Mouse (Mus musculus) forebrain, embryonic 16.5 days (tissue): Measurements from ENCODE around the gene Stx8. TPM values are rescaled to one million over a fixed set of nuclear protein-coding genes. Genes with fewer than 3 reads are reported as not detected.

Experiments used
- ATAC-seq: fragments of 200-750 bp; cut with Nextera tagmentation; 2 replicates; pipeline ENCODE4 v1.8.0; 2017; ENCODE audit warnings: mild to moderate bottlenecking, moderate library complexity
- H3K27ac ChIP-seq: fragments of 300-500 bp; sonication (generic); 2 replicates; pipeline ENCODE4 v1.5.1; 2014; ENCODE audit warnings: low read length, control low read depth
- H3K27me3 ChIP-seq: fragments of 300-500 bp; sonication (generic); replicated peaks from 2 replicates; pipeline ENCODE4 v1.6.1; 2014; ENCODE audit warnings: low read length; ENCODE audit not compliant: control insufficient read depth, insufficient read depth
- H3K36me3 ChIP-seq: fragments of 300-500 bp; sonication (generic); 2 replicates; pipeline ENCODE4 v1.6.1; 2014; ENCODE audit not compliant: control insufficient read depth, insufficient read depth
- H3K4me1 ChIP-seq: fragments of 300-500 bp; sonication (generic); replicated peaks from 2 replicates; pipeline ENCODE4 v1.6.1; 2014; ENCODE audit warnings: low read length; ENCODE audit not compliant: control insufficient read depth, insufficient read depth
- H3K4me2 ChIP-seq: fragments of 300-500 bp; sonication (generic); 2 replicates; pipeline ENCODE4 v1.6.1; 2014; ENCODE audit warnings: mild to moderate bottlenecking, low read length, control low read depth
- H3K4me3 ChIP-seq: fragments of 300-500 bp; sonication (generic); replicated peaks from 2 replicates; pipeline ENCODE4 v1.5.1; 2014; ENCODE audit warnings: mild to moderate bottlenecking, low read length, control low read depth
- H3K9ac ChIP-seq: fragments of 300-500 bp; sonication (generic); replicated peaks from 2 replicates; pipeline ENCODE4 v1.6.1; 2014; ENCODE audit warnings: low read depth, low read length, control low read depth
- H3K9me3 ChIP-seq: fragments of 300-500 bp; sonication (generic); 2 replicates; pipeline ENCODE4 v1.6.1; 2016; ENCODE audit warnings: low read length; ENCODE audit not compliant: control insufficient read depth
- WGBS: fragments of 180-500 bp; shearing (Covaris S2); extraction: QIAGEN DNeasy Blood & Tissue Kit; methylation state at CpG from one replicate; pipeline ENCODE4 v1.1.7; 2014; 5-methylcytosine and 5-hydroxymethylcytosine counted together
- polyA plus RNA-seq: library from polyadenylated mRNA; unstranded; fragments of >200 nt; fragmentation: Nextera tagmentation; extraction: Ambion mirVana; gene quantifications from 2 replicates; pipeline ENCODE4 v1.2.1, GENCODE M21; 2015

Stx8 gene
- polyA plus RNA-seq, 1 experiment from 2014 or later = 68.2 TPM

GRCm38 (mm10) chr11:68159867-68160266, 193.9 kb downstream of the Stx8 start:
- 27% methylated on average over 4 of the region's 4 CpGs for WGBS
- no peaks in the 10 kb centered on the region for H3K9me3 ChIP-seq
- no peak overlapping the region for H3K27ac ChIP-seq
- H3K4me3 ChIP-seq = no peak overlapping the region
- no peaks in the 10 kb centered on the region for H3K36me3 ChIP-seq
- no peaks in the 10 kb centered on the region for H3K27me3 ChIP-seq
- no peak for ATAC-seq
- H3K4me1 ChIP-seq = peaks cover 4% of the 10 kb centered on the region
- no peak overlapping the region for H3K9ac ChIP-seq
- no peak overlapping the region for H3K4me2 ChIP-seq

DNA sequence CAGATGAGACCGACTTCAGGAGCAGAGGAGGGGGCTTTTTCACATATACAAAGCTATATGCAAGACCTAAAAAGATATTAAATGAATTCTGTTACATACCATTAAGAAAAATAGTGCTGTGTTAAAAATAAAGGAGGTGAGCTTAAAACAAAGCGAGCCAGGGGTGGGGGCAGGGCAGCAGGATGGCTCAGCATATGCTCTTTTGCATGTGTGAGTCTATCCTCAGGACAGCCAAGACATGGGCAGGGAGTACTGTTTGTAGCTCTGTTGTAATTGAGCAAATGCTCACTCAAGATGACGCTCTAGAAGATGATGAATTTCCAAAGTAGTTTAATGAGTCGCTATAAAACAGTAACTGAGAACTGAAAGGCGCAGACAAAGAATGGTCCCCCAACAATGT, 198.4 kb downstream of the Stx8 start:
- no peak overlapping the region for H3K4me3 ChIP-seq
- H3K9me3 ChIP-seq = no peaks in the 10 kb centered on the region
- H3K27me3 ChIP-seq = no peaks in the 10 kb centered on the region
- H3K9ac ChIP-seq = no peak overlapping the region
- no peaks in the 10 kb centered on the region for H3K36me3 ChIP-seq
- peaks cover 4% of the 10 kb centered on the region for H3K4me1 ChIP-seq
- 87% methylated on average over 5 of the region's 5 CpGs for WGBS
- ATAC-seq = peak; percentile 66; the same call in 1 of the 2 replicates
- H3K27ac ChIP-seq = 0 out of 2 replicates have a peak overlapping the region, but pooled peaks have one; percentile 3
- no peak overlapping the region for H3K4me2 ChIP-seq

DNA sequence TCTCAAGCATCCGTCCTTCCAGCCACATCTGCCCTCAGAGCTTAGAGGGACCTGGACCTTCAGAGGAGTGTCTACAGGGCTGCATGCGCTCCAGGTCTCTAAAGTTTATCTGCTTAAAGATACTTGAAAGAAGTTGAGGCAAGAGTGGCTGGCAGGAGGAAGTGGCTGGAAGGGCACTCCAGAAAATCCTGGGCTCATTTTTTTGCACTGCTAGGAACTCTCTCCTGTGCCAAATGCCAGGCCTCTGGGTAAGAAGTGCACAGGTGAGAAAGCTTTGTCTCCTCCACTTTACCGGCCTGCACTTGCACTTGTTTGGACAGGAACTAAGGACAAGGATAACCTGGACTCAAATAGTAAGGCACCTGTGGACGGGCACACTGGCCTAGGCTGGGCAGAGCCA, 202.4 kb downstream of the Stx8 start:
- Histone ChIP-seq H3K4me1 (peaks cover 4% of the 10 kb centered on the region), H3K9ac (no peak overlapping the region), H3K27me3 (no peaks in the 10 kb centered on the region), H3K4me2 (no peak overlapping the region), H3K27ac (no peak overlapping the region), H3K4me3 (no peak overlapping the region), H3K36me3 (no peaks in the 10 kb centered on the region), H3K9me3 (no peaks in the 10 kb centered on the region)
- no peak for ATAC-seq
- WGBS = 89% methylated on average over 4 of the region's 4 CpGs

- Histone ChIP-seq H3K4me3 (no peak overlapping the region), H3K4me1 (no peaks in the 10 kb centered on the region), H3K9me3 (no peaks in the 10 kb centered on the region), H3K9ac (no peak overlapping the region), H3K27ac (no peak overlapping the region), H3K4me2 (no peak overlapping the region), H3K27me3 (no peaks in the 10 kb centered on the region), H3K36me3 (no peaks in the 10 kb centered on the region)
- 84% methylated on average over 7 of the region's 7 CpGs for WGBS
- ATAC-seq = no peak
Measured at GRCm38 (mm10) chr11:68171973-68172647, 206.1 kb downstream of the Stx8 start.

- no peak overlapping the region for H3K4me2 ChIP-seq
- no peaks in the 10 kb centered on the region for H3K36me3 ChIP-seq
- 67% methylated on average over 3 of the region's 4 CpGs for WGBS
- no peak overlapping the region for H3K4me3 ChIP-seq
- no peaks in the 10 kb centered on the region for H3K9me3 ChIP-seq
- no peak overlapping the region for H3K9ac ChIP-seq
- H3K27ac ChIP-seq = no peak overlapping the region
- ATAC-seq = no peak
- H3K27me3 ChIP-seq = no peaks in the 10 kb centered on the region
- H3K4me1 ChIP-seq = no peaks in the 10 kb centered on the region
Measured at GRCm38 (mm10) chr11:68172648-68173045, 206.7 kb downstream of the Stx8 start.

- H3K9ac ChIP-seq = no peak overlapping the region
- H3K27me3 ChIP-seq = no peaks in the 10 kb centered on the region
- ATAC-seq = no peak
- no peak overlapping the region for H3K4me2 ChIP-seq
- no peak overlapping the region for H3K27ac ChIP-seq
- H3K36me3 ChIP-seq = no peaks in the 10 kb centered on the region
- no peaks in the 10 kb centered on the region for H3K4me1 ChIP-seq
- H3K4me3 ChIP-seq = no peak overlapping the region
- H3K9me3 ChIP-seq = no peaks in the 10 kb centered on the region
- WGBS = 83% methylated on average over 4 of the region's 4 CpGs
Measured at GRCm38 (mm10) chr11:68176550-68176949, 210.6 kb downstream of the Stx8 start.

- Histone ChIP-seq H3K4me2 (no peak overlapping the region), H3K9ac (no peak overlapping the region), H3K27ac (no peak overlapping the region), H3K9me3 (no peaks in the 10 kb centered on the region), H3K36me3 (no peaks in the 10 kb centered on the region), H3K4me3 (no peak overlapping the region), H3K27me3 (no peaks in the 10 kb centered on the region), H3K4me1 (no peaks in the 10 kb centered on the region)
- no peak for ATAC-seq
- WGBS = 74% methylated on average over 7 of the region's 7 CpGs
Measured at GRCm38 (mm10) chr11:68177415-68177814, 211.4 kb downstream of the Stx8 start.

DNA sequence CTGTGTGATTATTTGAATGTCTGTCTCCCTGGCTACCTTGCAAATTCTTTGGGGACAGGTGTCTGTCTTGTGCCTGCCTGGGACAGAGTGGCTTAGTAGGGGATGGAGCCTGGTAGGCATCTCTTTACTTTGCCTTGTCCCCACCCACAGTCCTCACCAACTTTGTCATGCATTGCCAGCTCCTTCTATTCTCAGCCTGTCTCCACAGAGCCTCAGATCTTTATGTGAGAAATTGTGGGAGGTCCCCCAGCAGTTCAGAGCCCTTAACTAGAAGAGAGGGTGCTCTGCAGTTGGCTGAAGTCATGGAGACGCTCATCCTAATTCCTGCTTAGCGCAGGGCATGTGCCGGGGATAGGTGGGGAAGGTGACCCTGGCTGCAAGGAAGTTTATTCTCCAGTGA, 219.7 kb downstream of the Stx8 start:
- no peak for ATAC-seq
- Histone ChIP-seq H3K4me2 (no peak overlapping the region), H3K9ac (no peak overlapping the region), H3K4me3 (no peak overlapping the region), H3K9me3 (no peaks in the 10 kb centered on the region), H3K4me1 (no peaks in the 10 kb centered on the region), H3K36me3 (no peaks in the 10 kb centered on the region), H3K27me3 (no peaks in the 10 kb centered on the region), H3K27ac (no peak overlapping the region)
- WGBS = 89% methylated on average over 3 of the region's 3 CpGs

DNA sequence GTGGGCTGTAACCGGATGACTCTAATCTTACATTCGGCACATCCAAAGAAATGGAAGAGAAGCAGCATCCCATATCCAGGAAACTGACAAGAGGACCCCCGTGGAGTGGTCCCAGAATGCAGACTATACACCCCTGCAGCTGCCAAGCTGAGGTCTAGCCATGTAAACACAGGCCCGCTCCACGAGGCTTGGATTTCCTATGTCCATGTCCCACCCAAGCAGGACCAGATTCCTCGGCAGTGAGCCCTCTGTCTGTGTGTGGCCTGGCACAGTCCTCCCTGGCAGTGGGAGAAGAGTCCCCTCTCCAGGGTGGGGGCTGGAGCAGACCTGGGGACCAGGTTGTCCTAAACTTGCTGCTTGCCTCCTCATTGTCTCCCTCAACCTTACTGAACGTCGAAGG, 221.2 kb downstream of the Stx8 start:
- no peak for ATAC-seq
- Histone ChIP-seq H3K27me3 (no peaks in the 10 kb centered on the region), H3K9me3 (no peaks in the 10 kb centered on the region), H3K27ac (no peak overlapping the region), H3K9ac (no peak overlapping the region), H3K4me2 (no peak overlapping the region), H3K4me3 (no peak overlapping the region), H3K4me1 (no peaks in the 10 kb centered on the region), H3K36me3 (no peaks in the 10 kb centered on the region)
- WGBS = 67% methylated on average over 8 of the region's 8 CpGs

DNA sequence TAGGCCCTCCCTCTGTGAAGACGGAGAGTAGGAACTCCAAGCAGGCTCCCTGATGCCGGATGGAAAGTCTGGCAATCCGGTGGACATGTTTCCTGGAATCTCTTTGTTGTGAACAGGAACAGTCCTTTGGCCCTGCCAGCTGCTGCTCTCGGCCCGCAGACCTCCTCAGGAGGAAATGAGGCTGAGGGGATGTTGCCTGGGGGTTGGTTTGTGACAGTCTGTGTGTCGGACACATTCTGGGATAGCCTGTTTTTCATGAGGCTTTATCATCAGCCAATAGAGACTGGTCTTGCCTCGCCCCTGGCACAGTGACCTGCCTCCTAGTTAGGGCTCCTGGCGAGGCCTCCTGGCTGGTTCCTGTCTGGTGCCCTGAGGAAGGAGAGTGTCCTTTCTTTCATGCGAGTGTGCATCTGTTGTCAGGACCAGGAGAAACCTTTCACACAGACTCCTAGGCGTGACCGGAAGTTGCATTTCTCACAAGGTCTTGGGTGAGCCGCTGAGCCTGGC, 222.8 kb downstream of the Stx8 start:
- no peak overlapping the region for H3K27ac ChIP-seq
- H3K4me3 ChIP-seq = no peak overlapping the region
- H3K4me2 ChIP-seq = no peak overlapping the region
- ATAC-seq = no peak
- no peak overlapping the region for H3K9ac ChIP-seq
- no peaks in the 10 kb centered on the region for H3K27me3 ChIP-seq
- no peaks in the 10 kb centered on the region for H3K9me3 ChIP-seq
- WGBS = 79% methylated on average over 12 of the region's 12 CpGs
- no peaks in the 10 kb centered on the region for H3K4me1 ChIP-seq
- no peaks in the 10 kb centered on the region for H3K36me3 ChIP-seq
